Mouse (Mus musculus) liver, adult 2 months (tissue): ENCODE data around the gene Aff3.

Experiments
- CTCF ChIP-seq: fragments of 200-500 bp; IDR thresholded peaks from 2 replicates; pipeline ENCODE4 v1.5.1; 2011; ENCODE audit warnings: low read depth, low read length, control low read depth
- POLR2A ChIP-seq: fragments of 200-500 bp; IDR thresholded peaks from 2 replicates; pipeline ENCODE4 v1.6.1; 2011; ENCODE audit warnings: low read length, control low read depth; ENCODE audit not compliant: insufficient read depth; ENCODE audit errors: extremely low read depth

GRCm38 (mm10) chr1:38545282-38545945 lies 119.3 kb downstream of the Aff3 start:
- TF ChIP-seq POLR2A (no peak), CTCF (no peak)
